Mouse (Mus musculus) cerebellum, adult 2 months (tissue): Measurements from ENCODE around the gene Tbca. TPM values are rescaled to one million over a fixed set of nuclear protein-coding genes. Genes with fewer than 3 reads are reported as not detected.

Experiments
- DNase-seq, 2 experiments: peaks; one replicate each; pipeline ENCODE4 v3.0.0; 2021
- H3K27ac ChIP-seq: fragments of 200-500 bp; 2 replicates; pipeline ENCODE4 v1.5.1; 2012; ENCODE audit warnings: low read length, control low read depth, inconsistent platforms; ENCODE audit not compliant: insufficient read depth
- H3K27me3 ChIP-seq: fragments of 200-500 bp; 2 replicates; pipeline ENCODE4 v1.6.1; 2012; ENCODE audit warnings: inconsistent platforms, mild to moderate bottlenecking, low read length, moderate library complexity; ENCODE audit not compliant: control insufficient read depth, insufficient read depth
- H3K4me1 ChIP-seq: fragments of 200-500 bp; 2 replicates; pipeline ENCODE4 v1.6.1; 2011; ENCODE audit warnings: low read length; ENCODE audit not compliant: control insufficient read depth, insufficient read depth
- H3K4me3 ChIP-seq: fragments of 200-500 bp; replicated peaks from 2 replicates; pipeline ENCODE3; 2011; ENCODE audit warnings: mild to moderate bottlenecking, low read depth, low read length, control low read depth; ENCODE audit not compliant: insufficient read depth
- CTCF ChIP-seq: fragments of 200-500 bp; IDR thresholded peaks from 2 replicates; pipeline ENCODE4 v1.5.1; 2011; ENCODE audit warnings: low read depth, mild to moderate bottlenecking, control low read depth, low read length, moderate library complexity, borderline replicate concordance; ENCODE audit not compliant: insufficient read depth
- POLR2A ChIP-seq: fragments of 200-500 bp; IDR thresholded peaks from 2 replicates; pipeline ENCODE4 v1.6.1; 2011; ENCODE audit warnings: low read length, control low read depth, borderline replicate concordance; ENCODE audit not compliant: insufficient read depth
- WGBS: fragments of 180-500 bp; shearing (Covaris S2); methylation state at CpG from one replicate; pipeline ENCODE4 v1.1.7; 2018; 5-methylcytosine and 5-hydroxymethylcytosine counted together
- polyA plus RNA-seq: library from polyadenylated mRNA; depleted of rRNA; stranded (reverse); fragments of >200 nt; gene quantifications from 2 replicates; pipeline ENCODE4 v1.2.3, GENCODE M21; 2012

The Tbca gene
- polyA plus RNA-seq, 1 experiment = 276 TPM

- no peak overlapping the region for H3K4me3 ChIP-seq
- peaks cover 34% of the 10 kb centered on the region for H3K27me3 ChIP-seq
- TF ChIP-seq POLR2A = no peak
- no peak for TF ChIP-seq CTCF
- no peak overlapping the region for H3K27ac ChIP-seq
- H3K4me1 ChIP-seq = no peaks in the 10 kb centered on the region; the same call in 1 of the 2 replicates
- DNase-seq = peak in 1 of 2 experiments; percentile 14
- WGBS = 5% methylated on average over 7 of the region's 7 CpGs
These were observed 83.2 kb downstream of the Tbca start for GRCm38 (mm10) chr13:94871806-94872320.

GRCm38 (mm10) chr13:94872439-94872838, 83.7 kb downstream of the Tbca start:
- WGBS = 3% methylated on average over 19 of the region's 19 CpGs

GRCm38 (mm10) chr13:94873111-94874038, 84.7 kb downstream of the Tbca start:
- 3% methylated on average over 54 of the region's 54 CpGs for WGBS
- H3K27me3 ChIP-seq = peaks cover 35% of the 10 kb centered on the region
- TF ChIP-seq POLR2A (no peak), CTCF (no peak)
- H3K4me3 ChIP-seq = no peak overlapping the region
- no peak overlapping the region for H3K27ac ChIP-seq
- no peaks in the 10 kb centered on the region; the same call in 1 of the 2 replicates for H3K4me1 ChIP-seq
- peak in 1 of 2 experiments; percentile 30 for DNase-seq

More at GRCm38 (mm10) chr13:94872439-94872838, 83.7 kb downstream of the Tbca start:
- Histone ChIP-seq H3K4me3 (no peak overlapping the region), H3K27ac (no peak overlapping the region), H3K4me1 (no peaks in the 10 kb centered on the region; the same call in 1 of the 2 replicates), H3K27me3 (peaks cover 35% of the 10 kb centered on the region)
- DNase-seq = peak in 1 of 2 experiments; percentile 16
- TF ChIP-seq POLR2A (no peak), CTCF (no peak)

DNA sequence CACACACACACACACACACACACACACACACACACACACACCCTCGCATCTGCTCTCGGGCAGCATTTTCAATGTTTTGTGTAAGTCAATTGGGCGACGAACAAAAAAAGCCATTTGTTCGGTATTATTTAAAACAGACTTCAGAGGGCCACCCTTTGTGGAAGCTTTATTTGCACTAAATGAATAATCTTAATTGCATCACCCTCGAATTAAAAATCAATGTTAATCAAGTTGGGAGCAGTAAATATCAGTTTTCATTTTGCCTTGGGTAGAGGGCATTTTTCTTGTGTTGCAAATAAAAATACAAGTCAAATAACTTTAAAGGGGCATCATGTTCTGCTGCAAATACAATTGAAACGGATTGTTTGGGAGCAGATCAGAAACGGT, 85.3 kb downstream of the Tbca start:
- Histone ChIP-seq H3K27me3 (peaks cover 32% of the 10 kb centered on the region; the same call in 1 of the 2 replicates), H3K4me3 (no peak overlapping the region), H3K27ac (no peak overlapping the region), H3K4me1 (no peaks in the 10 kb centered on the region; the same call in 1 of the 2 replicates)
- TF ChIP-seq POLR2A (no peak), CTCF (no peak)
- WGBS = 4% methylated on average over 8 of the region's 8 CpGs
- no peak for DNase-seq

- no peak overlapping the region for H3K4me3 ChIP-seq
- TF ChIP-seq POLR2A = no peak
- TF ChIP-seq CTCF = no peak
- DNase-seq = peak in 1 of 2 experiments; percentile 38
- peaks cover 27% of the 10 kb centered on the region; the same call in 1 of the 2 replicates for H3K27me3 ChIP-seq
- H3K4me1 ChIP-seq = no peaks in the 10 kb centered on the region; the same call in 1 of the 2 replicates
- H3K27ac ChIP-seq = no peak overlapping the region
- WGBS = 4% methylated on average over 23 of the region's 23 CpGs
These were observed 86.1 kb downstream of the Tbca start for GRCm38 (mm10) chr13:94874656-94875395.

DNA sequence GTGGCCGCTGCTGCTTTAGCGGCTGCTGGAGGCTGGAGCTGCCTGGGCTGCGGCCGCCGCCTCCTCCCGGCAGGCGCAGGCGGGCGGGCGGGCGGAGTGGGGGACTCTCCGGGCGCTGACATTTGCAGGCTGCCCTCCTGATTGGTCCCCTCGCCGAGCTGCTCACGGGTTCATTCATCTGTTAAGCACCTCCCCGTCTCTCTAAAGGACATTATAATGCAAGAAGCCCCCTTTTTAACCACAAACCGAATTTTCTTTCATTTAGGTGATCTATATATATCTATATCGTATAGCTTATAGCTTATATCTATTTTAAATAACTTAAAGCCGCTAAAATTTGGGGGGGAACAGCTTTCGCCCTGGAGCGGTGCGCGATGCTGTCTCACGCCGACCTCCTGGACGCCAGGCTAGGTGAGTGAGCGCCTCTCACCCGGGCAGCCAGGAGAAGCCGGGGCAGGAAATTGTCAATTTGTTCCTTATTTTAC, 86.7 kb downstream of the Tbca start, which contains the start of gene Otp:
Gene Otp (plus strand): TSS at position 207 of the 485 bp plus-strand sequence.
- no peak within 1 kb of the TSS for H3K27ac ChIP-seq
- no peaks in the 10 kb centered on the region; the same call in 1 of the 2 replicates for H3K4me1 ChIP-seq
- TF ChIP-seq POLR2A (no peak), CTCF (no peak)
- no peak within 1 kb of the TSS for H3K4me3 ChIP-seq
- DNase-seq = peak in 1 of 2 experiments; percentile 13
- WGBS = 6% methylated on average over 30 of the region's 30 CpGs
- H3K27me3 ChIP-seq = peaks cover 24% of the 10 kb centered on the region; the same call in 1 of the 2 replicates
